Mouse (Mus musculus): Measurements from ENCODE around the gene Cpne9. TPM values are rescaled to one million over a fixed set of nuclear protein-coding genes. Genes with fewer than 3 reads are reported as not detected.

Cpne9 gene
- polyA plus RNA-seq (2014; fragmentation: Nextera tagmentation; extraction: Ambion mirVana): 0.20 TPM in 1 of 2 replicates, not detected in the other

DNA sequence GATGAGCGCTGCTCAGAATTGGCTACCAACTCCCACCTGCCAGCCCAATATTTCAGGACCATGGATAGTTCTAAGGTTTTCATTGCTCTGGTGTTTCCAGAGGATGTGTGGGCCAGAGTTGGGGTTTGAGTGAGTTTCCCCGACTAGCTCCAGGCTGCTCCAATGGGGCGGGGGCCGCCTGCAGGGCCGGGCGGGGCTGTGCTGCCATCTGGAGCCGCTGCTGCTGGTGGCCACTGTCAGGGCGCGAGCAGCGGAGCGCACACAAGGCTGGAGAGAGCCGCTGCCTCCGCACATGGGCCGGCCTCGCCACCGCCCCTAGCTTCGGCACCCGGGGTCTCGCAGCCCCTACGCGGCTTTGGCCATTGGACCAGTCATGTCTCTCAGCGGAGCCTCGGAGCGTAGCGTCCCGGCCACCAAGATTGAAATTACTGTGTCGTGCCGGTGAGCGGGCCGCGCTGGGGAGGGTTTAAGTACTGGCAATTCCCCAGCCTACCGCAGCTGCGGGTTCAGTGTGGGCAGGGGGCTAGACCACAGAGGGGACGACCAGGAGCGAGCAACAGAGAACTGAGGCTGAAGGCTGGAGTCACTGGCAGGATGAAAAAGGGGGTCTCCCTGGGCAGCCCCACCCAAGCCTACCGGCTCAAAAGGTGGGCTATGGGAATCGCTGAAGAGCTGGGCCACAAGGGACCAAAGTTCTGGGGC lies at the start of gene Cpne9:
Gene Cpne9, plus strand, starts transcription at position 207 of the 702 bp plus-strand sequence.
- peak within 1 kb of the TSS; percentile 20; the same call in 1 of the 2 replicates for H3K4me2 ChIP-seq (replicated peaks; ENCODE audit: low read depth, low read length)
- 0 out of 2 replicates have a peak, but pooled peaks have one; percentile 62 for ATAC-seq (ENCODE audit: insufficient number of reproducible peaks, insufficient read depth, low FRiP score, low read depth)
- H3K27ac ChIP-seq (ENCODE audit: low read length): no peak within 1 kb of the TSS
- H3K9ac ChIP-seq (replicated peaks; ENCODE audit: low read depth, low read length): no peak within 1 kb of the TSS
- peaks cover 9% of the 10 kb centered on the region; the same call in 1 of the 2 replicates for H3K27me3 ChIP-seq (ENCODE audit: control insufficient read depth, insufficient read depth, low read length)
- H3K9me3 ChIP-seq (ENCODE audit: control insufficient read depth, low read depth, low read length): no peaks in the 10 kb centered on the region
- H3K4me1 ChIP-seq (ENCODE audit: control insufficient read depth, insufficient read depth, low read length): no peaks in the 10 kb centered on the region
- H3K4me3 ChIP-seq (ENCODE audit: low read depth, low read length): no peak within 1 kb of the TSS; the same call in 1 of the 2 replicates
- 1% methylated on average over 35 of the region's 37 CpGs for WGBS
- no peaks in the 10 kb centered on the region; the same call in 1 of the 2 replicates for H3K36me3 ChIP-seq (ENCODE audit: control insufficient read depth, insufficient read depth, low read length)

- WGBS: 62% methylated on average over 5 of the region's 5 CpGs
- no peak overlapping the region for H3K9ac ChIP-seq (replicated peaks; ENCODE audit: low read depth, low read length)
- no peaks in the 10 kb centered on the region for H3K27me3 ChIP-seq (ENCODE audit: control insufficient read depth, insufficient read depth, low read length)
- H3K4me3 ChIP-seq (ENCODE audit: low read depth, low read length): no peak overlapping the region
- H3K36me3 ChIP-seq (ENCODE audit: control insufficient read depth, insufficient read depth, low read length): peaks cover under 1% of the 10 kb centered on the region; the same call in 1 of the 2 replicates
- H3K4me2 ChIP-seq (replicated peaks; ENCODE audit: low read depth, low read length): no peak overlapping the region
- peaks cover 10% of the 10 kb centered on the region for H3K4me1 ChIP-seq (ENCODE audit: control insufficient read depth, insufficient read depth, low read length)
- H3K27ac ChIP-seq (ENCODE audit: low read length): no peak overlapping the region
- no peaks in the 10 kb centered on the region for H3K9me3 ChIP-seq (ENCODE audit: control insufficient read depth, low read depth, low read length)
- no peak for ATAC-seq (ENCODE audit: insufficient number of reproducible peaks, insufficient read depth, low FRiP score, low read depth)
These were observed 47.0 kb upstream of the Cpne9 start for GRCm38 (mm10) chr6:113235141-113235540.

GRCm38 (mm10) chr6:113237542-113238270 lies 44.4 kb upstream of the Cpne9 start, which contains the start of gene Mtmr14:
Mtmr14 (plus strand) TSS chr6:113237843.
- under 1% methylated on average over 55 of the region's 55 CpGs for WGBS

GRCm38 (mm10) chr6:113238442-113238841 lies 43.7 kb upstream of the Cpne9 start:
- no peaks in the 10 kb centered on the region for H3K27me3 ChIP-seq (ENCODE audit: control insufficient read depth, insufficient read depth, low read length)
- no peaks in the 10 kb centered on the region for H3K9me3 ChIP-seq (ENCODE audit: control insufficient read depth, low read depth, low read length)
- peaks cover 9% of the 10 kb centered on the region; the same call in 1 of the 2 replicates for H3K36me3 ChIP-seq (ENCODE audit: control insufficient read depth, insufficient read depth, low read length)
- 37% methylated on average over 6 of the region's 6 CpGs for WGBS
- peak overlapping the region; percentile 66 for H3K4me2 ChIP-seq (replicated peaks; ENCODE audit: low read depth, low read length)
- H3K9ac ChIP-seq (replicated peaks; ENCODE audit: low read depth, low read length): peak overlapping the region; percentile 67
- H3K27ac ChIP-seq (ENCODE audit: low read length): no peak overlapping the region
- peak overlapping the region; percentile 92 for H3K4me3 ChIP-seq (ENCODE audit: low read depth, low read length)
- no peak for ATAC-seq (ENCODE audit: insufficient number of reproducible peaks, insufficient read depth, low FRiP score, low read depth)
- H3K4me1 ChIP-seq (ENCODE audit: control insufficient read depth, insufficient read depth, low read length): peaks cover 10% of the 10 kb centered on the region

More at GRCm38 (mm10) chr6:113237542-113238270, 44.4 kb upstream of the Cpne9 start, which contains the start of gene Mtmr14:
- H3K9ac ChIP-seq (replicated peaks; ENCODE audit: low read depth, low read length): peak within 1 kb of the TSS; percentile 67
- peak within 1 kb of the TSS; percentile 66 for H3K4me2 ChIP-seq (replicated peaks; ENCODE audit: low read depth, low read length)
- H3K4me1 ChIP-seq (ENCODE audit: control insufficient read depth, insufficient read depth, low read length): peaks cover 10% of the 10 kb centered on the region
- H3K9me3 ChIP-seq (ENCODE audit: control insufficient read depth, low read depth, low read length): no peaks in the 10 kb centered on the region
- no peaks in the 10 kb centered on the region for H3K27me3 ChIP-seq (ENCODE audit: control insufficient read depth, insufficient read depth, low read length)
- H3K4me3 ChIP-seq (ENCODE audit: low read depth, low read length): peak within 1 kb of the TSS; percentile 92
- ATAC-seq (ENCODE audit: insufficient number of reproducible peaks, insufficient read depth, low FRiP score, low read depth): peak; percentile 99
- H3K27ac ChIP-seq (ENCODE audit: low read length): peak within 1 kb of the TSS; percentile 17; the same call in 1 of the 2 replicates
- H3K36me3 ChIP-seq (ENCODE audit: control insufficient read depth, insufficient read depth, low read length): peaks cover 6% of the 10 kb centered on the region; the same call in 1 of the 2 replicates

DNA sequence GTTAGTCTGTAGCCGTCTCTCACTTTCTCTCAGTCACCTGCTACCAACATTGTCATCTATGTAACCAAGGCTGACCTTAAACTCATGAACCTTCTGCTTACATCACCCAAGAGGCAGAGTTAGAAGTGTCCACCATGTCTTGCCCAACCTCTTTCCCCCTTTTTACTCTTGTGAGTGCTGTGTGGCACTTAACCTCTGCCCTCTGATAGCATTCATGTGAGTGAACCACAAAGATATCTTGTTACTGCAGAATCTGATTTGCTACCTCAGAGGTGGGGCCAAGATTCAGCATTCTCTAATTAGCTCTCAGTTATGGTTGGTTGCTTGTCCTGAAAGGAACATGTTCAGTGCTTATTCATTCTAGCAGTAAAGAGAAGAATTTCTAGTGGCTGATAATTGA lies 39.4 kb upstream of the Cpne9 start:
- WGBS: 82% methylated on average over 1 of the region's 1 CpGs
- ATAC-seq (ENCODE audit: insufficient number of reproducible peaks, insufficient read depth, low FRiP score, low read depth): no peak
- H3K4me2 ChIP-seq (replicated peaks; ENCODE audit: low read depth, low read length): no peak overlapping the region

GRCm38 (mm10) chr6:113245585-113245984 lies 36.5 kb upstream of the Cpne9 start:
- H3K27ac ChIP-seq (ENCODE audit: low read length): no peak overlapping the region
- H3K4me2 ChIP-seq (replicated peaks; ENCODE audit: low read depth, low read length): no peak overlapping the region
- ATAC-seq (ENCODE audit: insufficient number of reproducible peaks, insufficient read depth, low FRiP score, low read depth): no peak

More for the DNA sequence above, 39.4 kb upstream of the Cpne9 start:
- Histone ChIP-seq H3K4me3 (ENCODE audit: low read depth, low read length) (no peak overlapping the region), H3K9me3 (ENCODE audit: control insufficient read depth, low read depth, low read length) (no peaks in the 10 kb centered on the region), H3K4me1 (ENCODE audit: control insufficient read depth, insufficient read depth, low read length) (peaks cover 10% of the 10 kb centered on the region), H3K27ac (ENCODE audit: low read length) (no peak overlapping the region), H3K36me3 (ENCODE audit: control insufficient read depth, insufficient read depth, low read length) (peaks cover 12% of the 10 kb centered on the region; the same call in 1 of the 2 replicates), H3K9ac (replicated peaks; ENCODE audit: low read depth, low read length) (no peak overlapping the region), H3K27me3 (ENCODE audit: control insufficient read depth, insufficient read depth, low read length) (no peaks in the 10 kb centered on the region)

DNA sequence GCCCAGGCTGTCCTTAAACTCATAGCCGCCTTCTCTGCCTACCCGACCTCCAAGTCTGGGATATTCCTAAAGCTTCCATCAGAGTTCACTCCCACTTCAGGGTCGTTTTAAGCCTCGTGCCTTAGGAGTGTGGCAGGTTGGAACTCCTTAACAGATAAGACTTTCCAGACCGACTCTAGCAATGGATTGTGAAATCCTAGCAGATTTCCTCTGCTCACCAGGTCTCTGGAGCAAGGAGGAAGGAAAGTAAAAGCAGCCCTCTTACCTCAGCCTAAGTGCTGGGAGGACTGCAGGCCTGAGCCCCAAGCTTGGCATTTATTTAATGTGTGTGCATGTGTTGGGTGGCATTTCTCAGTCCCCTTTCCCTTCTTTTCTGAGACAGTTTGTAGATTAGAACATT lies 31.3 kb upstream of the Cpne9 start:
- WGBS: 87% methylated on average over 5 of the region's 5 CpGs

More at GRCm38 (mm10) chr6:113245585-113245984, 36.5 kb upstream of the Cpne9 start:
- Histone ChIP-seq H3K4me1 (ENCODE audit: control insufficient read depth, insufficient read depth, low read length) (no peaks in the 10 kb centered on the region), H3K36me3 (ENCODE audit: control insufficient read depth, insufficient read depth, low read length) (peaks cover 15% of the 10 kb centered on the region; the same call in 1 of the 2 replicates), H3K4me3 (ENCODE audit: low read depth, low read length) (no peak overlapping the region), H3K27me3 (ENCODE audit: control insufficient read depth, insufficient read depth, low read length) (no peaks in the 10 kb centered on the region), H3K9me3 (ENCODE audit: control insufficient read depth, low read depth, low read length) (no peaks in the 10 kb centered on the region), H3K9ac (replicated peaks; ENCODE audit: low read depth, low read length) (no peak overlapping the region)
- 85% methylated on average over 2 of the region's 2 CpGs for WGBS

DNA sequence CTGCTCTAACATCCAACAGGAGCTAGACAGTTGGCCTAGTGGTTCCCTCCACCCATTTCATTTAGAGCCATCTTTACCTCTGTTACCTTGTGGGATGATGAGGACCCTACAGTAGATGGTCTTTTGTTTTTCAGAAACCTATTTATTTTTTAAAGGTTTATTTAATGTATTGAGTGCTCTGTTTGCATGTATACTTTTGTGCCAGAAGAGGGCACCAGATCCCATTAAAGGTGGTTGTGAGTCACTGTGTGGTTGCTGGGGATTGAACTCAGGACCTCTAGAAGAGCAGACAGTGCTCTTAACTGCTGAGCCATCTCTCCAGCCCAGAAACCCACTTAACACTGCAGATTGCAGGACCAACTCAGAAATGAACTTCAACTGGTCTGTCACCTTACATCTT lies 30.2 kb upstream of the Cpne9 start:
- Histone ChIP-seq H3K9me3 (ENCODE audit: control insufficient read depth, low read depth, low read length) (no peaks in the 10 kb centered on the region), H3K27me3 (ENCODE audit: control insufficient read depth, insufficient read depth, low read length) (no peaks in the 10 kb centered on the region), H3K9ac (replicated peaks; ENCODE audit: low read depth, low read length) (no peak overlapping the region), H3K36me3 (ENCODE audit: control insufficient read depth, insufficient read depth, low read length) (peaks cover 42% of the 10 kb centered on the region), H3K4me1 (ENCODE audit: control insufficient read depth, insufficient read depth, low read length) (no peaks in the 10 kb centered on the region), H3K27ac (ENCODE audit: low read length) (no peak overlapping the region), H3K4me2 (replicated peaks; ENCODE audit: low read depth, low read length) (no peak overlapping the region), H3K4me3 (ENCODE audit: low read depth, low read length) (no peak overlapping the region)
- ATAC-seq (ENCODE audit: insufficient number of reproducible peaks, insufficient read depth, low FRiP score, low read depth): no peak

More for the DNA sequence above, 31.3 kb upstream of the Cpne9 start:
- Histone ChIP-seq H3K4me1 (ENCODE audit: control insufficient read depth, insufficient read depth, low read length) (no peaks in the 10 kb centered on the region), H3K9me3 (ENCODE audit: control insufficient read depth, low read depth, low read length) (no peaks in the 10 kb centered on the region), H3K27ac (ENCODE audit: low read length) (no peak overlapping the region), H3K27me3 (ENCODE audit: control insufficient read depth, insufficient read depth, low read length) (no peaks in the 10 kb centered on the region), H3K4me3 (ENCODE audit: low read depth, low read length) (no peak overlapping the region), H3K4me2 (replicated peaks; ENCODE audit: low read depth, low read length) (no peak overlapping the region), H3K9ac (replicated peaks; ENCODE audit: low read depth, low read length) (no peak overlapping the region), H3K36me3 (ENCODE audit: control insufficient read depth, insufficient read depth, low read length) (peaks cover 33% of the 10 kb centered on the region)
- no peak for ATAC-seq (ENCODE audit: insufficient number of reproducible peaks, insufficient read depth, low FRiP score, low read depth)
